Mouse (Mus musculus): ENCODE data around the gene Ccdc142. TPM values are rescaled to one million over a fixed set of nuclear protein-coding genes. Genes with fewer than 3 reads are reported as not detected.

Ccdc142 gene
- polyA plus RNA-seq, 1 experiment from 2014 or later = 2.1 TPM

- peaks cover 36% of the 10 kb centered on the region for H3K4me1 ChIP-seq (ENCODE audit: control insufficient read depth, insufficient read depth, low read length)
- no peak overlapping the region for H3K27ac ChIP-seq (ENCODE audit: low read depth, low read length)
- H3K9ac ChIP-seq (ENCODE audit: low read depth, low read length) = no peak overlapping the region
- H3K4me2 ChIP-seq = peak overlapping the region; percentile 94; the same call in 1 of the 2 replicates
- no peaks in the 10 kb centered on the region for H3K9me3 ChIP-seq (replicated peaks; ENCODE audit: control insufficient read depth, low read length)
- ATAC-seq (replicated peaks; ENCODE audit: insufficient number of reproducible peaks, low FRiP score, low TSS enrichment) = no peak
- WGBS (ENCODE audit: insufficient replicate concordance) = 73% methylated on average over 14 of the region's 14 CpGs
- H3K36me3 ChIP-seq (ENCODE audit: control insufficient read depth, insufficient read depth, low read length) = peaks cover 22% of the 10 kb centered on the region
- H3K27me3 ChIP-seq (ENCODE audit: control insufficient read depth, insufficient read depth, low read length) = no peaks in the 10 kb centered on the region
- no peak overlapping the region for H3K4me3 ChIP-seq (ENCODE audit: low read depth, low read length)
Observed at GRCm38 (mm10) chr6:83118825-83119733, 17.7 kb downstream of the Ccdc142 start.

- peaks cover 22% of the 10 kb centered on the region for H3K36me3 ChIP-seq (ENCODE audit: control insufficient read depth, insufficient read depth, low read length)
- no peak overlapping the region for H3K4me3 ChIP-seq (ENCODE audit: low read depth, low read length)
- no peak overlapping the region for H3K9ac ChIP-seq (ENCODE audit: low read depth, low read length)
- H3K9me3 ChIP-seq (replicated peaks; ENCODE audit: control insufficient read depth, low read length) = no peaks in the 10 kb centered on the region
- 81% methylated on average over 7 of the region's 7 CpGs for WGBS (ENCODE audit: insufficient replicate concordance)
- ATAC-seq (replicated peaks; ENCODE audit: insufficient number of reproducible peaks, low FRiP score, low TSS enrichment) = no peak
- H3K4me2 ChIP-seq = peak overlapping the region; percentile 94; the same call in 1 of the 2 replicates
- H3K27ac ChIP-seq (ENCODE audit: low read depth, low read length) = no peak overlapping the region
- no peaks in the 10 kb centered on the region for H3K27me3 ChIP-seq (ENCODE audit: control insufficient read depth, insufficient read depth, low read length)
- peaks cover 36% of the 10 kb centered on the region for H3K4me1 ChIP-seq (ENCODE audit: control insufficient read depth, insufficient read depth, low read length)
Observed at GRCm38 (mm10) chr6:83119734-83120051, 18.3 kb downstream of the Ccdc142 start.

- Histone ChIP-seq H3K27me3 (ENCODE audit: control insufficient read depth, insufficient read depth, low read length) (no peaks in the 10 kb centered on the region), H3K9me3 (replicated peaks; ENCODE audit: control insufficient read depth, low read length) (no peaks in the 10 kb centered on the region), H3K27ac (ENCODE audit: low read depth, low read length) (peak within 1 kb of the TSS; percentile 95), H3K4me3 (ENCODE audit: low read depth, low read length) (peak within 1 kb of the TSS; percentile 71), H3K36me3 (ENCODE audit: control insufficient read depth, insufficient read depth, low read length) (peaks cover 22% of the 10 kb centered on the region), H3K4me1 (ENCODE audit: control insufficient read depth, insufficient read depth, low read length) (peaks cover 34% of the 10 kb centered on the region), H3K4me2 (peak within 1 kb of the TSS; percentile 96), H3K9ac (ENCODE audit: low read depth, low read length) (peak within 1 kb of the TSS; percentile 90)
- under 1% methylated on average over 38 of the region's 38 CpGs for WGBS (ENCODE audit: insufficient replicate concordance)
- ATAC-seq (replicated peaks; ENCODE audit: insufficient number of reproducible peaks, low FRiP score, low TSS enrichment) = peak; percentile 92
Observed at GRCm38 (mm10) chr6:83120930-83121862, 19.8 kb downstream of the Ccdc142 start, which contains the start of gene Wbp1. Wbp1 (minus strand) TSS chr6:83121559.

GRCm38 (mm10) chr6:83121863-83122710 is 20.7 kb downstream of the Ccdc142 start:
- ATAC-seq (replicated peaks; ENCODE audit: insufficient number of reproducible peaks, low FRiP score, low TSS enrichment) = no peak
- peak overlapping the region; percentile 71 for H3K4me3 ChIP-seq (ENCODE audit: low read depth, low read length)
- WGBS (ENCODE audit: insufficient replicate concordance) = 2% methylated on average over 39 of the region's 52 CpGs

GRCm38 (mm10) chr6:83122961-83123360 is 21.6 kb downstream of the Ccdc142 start:
- peaks cover 26% of the 10 kb centered on the region for H3K4me1 ChIP-seq (ENCODE audit: control insufficient read depth, insufficient read depth, low read length)
- no peaks in the 10 kb centered on the region for H3K9me3 ChIP-seq (replicated peaks; ENCODE audit: control insufficient read depth, low read length)
- peaks cover 12% of the 10 kb centered on the region for H3K36me3 ChIP-seq (ENCODE audit: control insufficient read depth, insufficient read depth, low read length)
- H3K27me3 ChIP-seq (ENCODE audit: control insufficient read depth, insufficient read depth, low read length) = no peaks in the 10 kb centered on the region
- whole genome bisulfite sequencing (ENCODE audit: insufficient replicate concordance) = 84% methylated on average over 5 of the region's 5 CpGs
- peak overlapping the region; percentile 96; the same call in 1 of the 2 replicates for H3K4me2 ChIP-seq
- H3K4me3 ChIP-seq (ENCODE audit: low read depth, low read length) = no peak overlapping the region
- peak overlapping the region; percentile 40; the same call in 1 of the 2 replicates for H3K9ac ChIP-seq (ENCODE audit: low read depth, low read length)
- no peak overlapping the region for H3K27ac ChIP-seq (ENCODE audit: low read depth, low read length)
- ATAC-seq (replicated peaks; ENCODE audit: insufficient number of reproducible peaks, low FRiP score, low TSS enrichment) = no peak

More at GRCm38 (mm10) chr6:83121863-83122710, 20.7 kb downstream of the Ccdc142 start:
- Histone ChIP-seq H3K27me3 (ENCODE audit: control insufficient read depth, insufficient read depth, low read length) (no peaks in the 10 kb centered on the region), H3K9me3 (replicated peaks; ENCODE audit: control insufficient read depth, low read length) (no peaks in the 10 kb centered on the region), H3K27ac (ENCODE audit: low read depth, low read length) (peak overlapping the region; percentile 95), H3K4me2 (peak overlapping the region; percentile 96), H3K9ac (ENCODE audit: low read depth, low read length) (peak overlapping the region; percentile 90), H3K36me3 (ENCODE audit: control insufficient read depth, insufficient read depth, low read length) (peaks cover 19% of the 10 kb centered on the region), H3K4me1 (ENCODE audit: control insufficient read depth, insufficient read depth, low read length) (peaks cover 26% of the 10 kb centered on the region)

GRCm38 (mm10) chr6:83124851-83125312 is 23.5 kb downstream of the Ccdc142 start:
- no peaks in the 10 kb centered on the region for H3K36me3 ChIP-seq (ENCODE audit: control insufficient read depth, insufficient read depth, low read length)
- H3K4me1 ChIP-seq (ENCODE audit: control insufficient read depth, insufficient read depth, low read length) = peaks cover 19% of the 10 kb centered on the region
- no peak for ATAC-seq (replicated peaks; ENCODE audit: insufficient number of reproducible peaks, low FRiP score, low TSS enrichment)
- peak overlapping the region; percentile 85 for H3K4me2 ChIP-seq
- H3K9me3 ChIP-seq (replicated peaks; ENCODE audit: control insufficient read depth, low read length) = no peaks in the 10 kb centered on the region
- peak overlapping the region; percentile 81 for H3K9ac ChIP-seq (ENCODE audit: low read depth, low read length)
- peak overlapping the region; percentile 67 for H3K4me3 ChIP-seq (ENCODE audit: low read depth, low read length)
- under 1% methylated on average over 30 of the region's 30 CpGs for WGBS (ENCODE audit: insufficient replicate concordance)
- no peak overlapping the region for H3K27ac ChIP-seq (ENCODE audit: low read depth, low read length)
- no peaks in the 10 kb centered on the region for H3K27me3 ChIP-seq (ENCODE audit: control insufficient read depth, insufficient read depth, low read length)

- H3K4me1 ChIP-seq (ENCODE audit: control insufficient read depth, insufficient read depth, low read length) = peaks cover 15% of the 10 kb centered on the region
- WGBS (ENCODE audit: insufficient replicate concordance) = 33% methylated on average over 5 of the region's 5 CpGs
- H3K9me3 ChIP-seq (replicated peaks; ENCODE audit: control insufficient read depth, low read length) = no peaks in the 10 kb centered on the region
- no peaks in the 10 kb centered on the region for H3K36me3 ChIP-seq (ENCODE audit: control insufficient read depth, insufficient read depth, low read length)
- peak within 1 kb of the TSS; percentile 81 for H3K9ac ChIP-seq (ENCODE audit: low read depth, low read length)
- peak within 1 kb of the TSS; percentile 85 for H3K4me2 ChIP-seq
- H3K27me3 ChIP-seq (ENCODE audit: control insufficient read depth, insufficient read depth, low read length) = no peaks in the 10 kb centered on the region
- no peak for ATAC-seq (replicated peaks; ENCODE audit: insufficient number of reproducible peaks, low FRiP score, low TSS enrichment)
- H3K4me3 ChIP-seq (ENCODE audit: low read depth, low read length) = peak within 1 kb of the TSS; percentile 67
- no peak within 1 kb of the TSS for H3K27ac ChIP-seq (ENCODE audit: low read depth, low read length)
Observed at GRCm38 (mm10) chr6:83125331-83125730, 23.9 kb downstream of the Ccdc142 start, which contains the start of gene Ino80b. Ino80b (minus strand) TSS chr6:83125431.
